Mouse (Mus musculus) erythroblast, embryonic 14.5 days (primary cell): ENCODE results near the gene Gm5346.
"Not testable (repeated sequence)": the region's sequence is repeated elsewhere in the genome, so short reads cannot be mapped to it uniquely, and the experiment has no call there.

Experiments used
- GATA1 ChIP-seq: IDR thresholded peaks from 2 replicates; pipeline ENCODE4 v1.6.1; 2012; ENCODE audit warnings: low read length, inconsistent platforms, mixed read lengths
- TAL1 ChIP-seq: IDR thresholded peaks from 3 replicates; pipeline ENCODE4 v1.6.1; 2012; ENCODE audit warnings: low read length, inconsistent platforms, mixed read lengths

DNA sequence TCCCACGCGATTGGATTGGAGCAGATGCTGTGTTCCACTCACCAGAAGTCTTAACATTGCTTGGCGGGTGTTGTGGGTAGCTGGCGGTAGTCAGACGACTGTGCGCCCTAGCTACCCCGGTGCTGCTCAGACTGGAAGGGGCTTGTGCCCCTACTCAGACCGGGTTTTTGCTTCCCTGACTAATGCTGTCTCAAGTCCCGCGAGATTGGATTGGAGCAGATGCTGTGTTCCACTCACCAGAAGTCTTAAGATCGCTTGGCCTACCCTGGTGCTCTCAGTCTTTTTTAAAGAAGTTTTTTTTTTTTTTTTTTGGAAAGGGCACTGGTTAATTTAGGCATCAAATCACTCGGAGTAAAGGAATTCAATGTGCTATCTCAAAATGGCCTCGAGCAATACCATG, 23.4 kb downstream of the Gm5346 start:
- TF ChIP-seq GATA1, TAL1: not testable (repeated sequence)
